Mouse (Mus musculus): ENCODE results near the gene Card14. TPM values are rescaled to one million over a fixed set of nuclear protein-coding genes. Genes with fewer than 3 reads are reported as not detected.

The Card14 gene
- 0.06 and 0.10 TPM in 2 replicates for polyA plus RNA-seq (2021; fragmentation: Nextera tagmentation)
- long read RNA-seq, experiment 1, result 0 reads
- long read RNA-seq, experiment 2, result 0 reads

GRCm38 (mm10) chr11:119307658-119307867, at the start of gene Card14:
Gene Card14 (plus strand): TSS chr11:119307768.

GRCm38 (mm10) chr11:119267768-119268556, 39.6 kb upstream of the Card14 start, which contains the start of gene Gaa:
Gene Gaa (plus strand): TSS chr11:119267887.

GRCm38 (mm10) chr11:119299391-119300245, 8.0 kb upstream of the Card14 start, which contains the start of gene Eif4a3:
Gene Eif4a3 (minus strand): TSS chr11:119300089.

GRCm38 (mm10) chr11:119355443-119356385, 48.1 kb downstream of the Card14 start, which contains the start of the genes Sgsh and Slc26a11:
Gene Sgsh (minus strand): TSS chr11:119355536.
Gene Slc26a11 (plus strand): TSS chr11:119355557.

GRCm38 (mm10) chr11:119392800-119393482, 85.4 kb downstream of the Card14 start, which contains the start of gene Rnf213:
Gene Rnf213 (plus strand): TSS chr11:119393100.

Other genes starting within 250 kb of the Card14 start
- gene Cbx4, start 221.5 kb upstream of the Card14 start, polyA plus RNA-seq (2021; fragmentation: Nextera tagmentation), result 4.0 and 15.9 TPM in 2 replicates
- 6.4 and 7.0 TPM in 2 replicates for gene Tbc1d16, start 79.3 kb upstream of the Card14 start, polyA plus RNA-seq (2021; fragmentation: Nextera tagmentation)
- gene Ccdc40, start 79.2 kb upstream of the Card14 start, polyA plus RNA-seq (2021; fragmentation: Nextera tagmentation), result 0.79 and 1.1 TPM in 2 replicates
- 147 and 167 TPM in 2 replicates for gene Gaa, start 39.9 kb upstream of the Card14 start, polyA plus RNA-seq (2021; fragmentation: Nextera tagmentation)
- gene Eif4a3, start 7.7 kb upstream of the Card14 start, polyA plus RNA-seq (2021; fragmentation: Nextera tagmentation), result 153 and 159 TPM in 2 replicates
- 2.5 and 3.2 TPM in 2 replicates for gene Sgsh, start 47.8 kb downstream of the Card14 start, polyA plus RNA-seq (2021; fragmentation: Nextera tagmentation)
- 2.9 and 3.0 TPM in 2 replicates for gene Slc26a11, start 47.8 kb downstream of the Card14 start, polyA plus RNA-seq (2021; fragmentation: Nextera tagmentation)
- gene Rnf213, start 85.3 kb downstream of the Card14 start, polyA plus RNA-seq (2021; fragmentation: Nextera tagmentation), result 0.60 and 0.70 TPM in 2 replicates
- gene Endov, start 183.6 kb downstream of the Card14 start, polyA plus RNA-seq (2021; fragmentation: Nextera tagmentation), result 5.5 and 8.8 TPM in 2 replicates
- 99.1 and 138 TPM in 2 replicates for gene Nptx1, start 240.0 kb downstream of the Card14 start, polyA plus RNA-seq (2021; fragmentation: Nextera tagmentation)

All from left cerebral cortex, adult 6 months (tissue).